Comparison of ENCODE assay signal across 20 mouse cellular contexts in genomic region chr9:96717698-96718401, GRCm38 (mm10). TPM values are rescaled to one million over a fixed set of nuclear protein-coding genes. Genes with fewer than 3 reads are reported as not detected.
DNase-seq lines count a peak whose midpoint lies in the region; ATAC-seq and TF ChIP-seq lines count a peak whose summit lies in the region.
"Had no signal": no experiment of that assay in that cellular context is flagged by ENCODE, and none has a peak within 500 bp of the region (broad histone marks: within the 10 kb centered on the region; RNA-seq: fewer than 3 reads in every experiment).

No protein-coding gene starts in this region.

- no peak overlapping the region for H3K27ac ChIP-seq in kidney, postnatal 0 days
- peak overlapping the region; percentile 96 for H3K27ac ChIP-seq in CH12.LX (ENCODE audit: insufficient read depth, low read depth)
- H3K27ac ChIP-seq in layer of hippocampus, adult 2 months: no peak overlapping the region
- H3K27ac ChIP-seq: forebrain, embryonic 12.5 days; neural tube, embryonic 15.5 days had no signal

- H3K27me3 ChIP-seq in kidney, postnatal 0 days (ENCODE audit: insufficient read depth, low read length): no peaks in the 10 kb centered on the region
- H3K27me3 ChIP-seq in CH12.LX (replicated peaks): no peaks in the 10 kb centered on the region
- H3K27me3 ChIP-seq: forebrain, embryonic 12.5 days; liver, embryonic 15.5 days; neural tube, embryonic 15.5 days had no signal

- 0 out of 2 replicates have a peak overlapping the region, but pooled peaks have one; percentile 7 for H3K4me3 ChIP-seq in kidney, postnatal 0 days (replicated peaks; ENCODE audit: low read depth, low read length)
- H3K4me3 ChIP-seq in CH12.LX (replicated peaks in 1 of 3; ENCODE audit: low read depth in 2 of 3, low read length in 2 of 3, poor library complexity in 1 of 3): peak overlapping the region; percentile 73 to 83 (median 80)
- no peak overlapping the region for H3K4me3 ChIP-seq in layer of hippocampus, adult 2 months
- H3K4me3 ChIP-seq: myocyte had no signal

- peaks cover 11% of the 10 kb centered on the region; the same call in 1 of the 2 replicates for H3K4me1 ChIP-seq in kidney, postnatal 0 days (replicated peaks; ENCODE audit: insufficient read depth, low read length)
- peaks cover 8 to 46% of the 10 kb centered on the region in 2 experiments for H3K4me1 ChIP-seq in CH12.LX (ENCODE audit: control insufficient read depth in 1 of 2, insufficient read depth in 2 of 2)

- WGBS in kidney, postnatal 0 days: 93% methylated on average over 16 of the region's 16 CpGs

- H3K9ac ChIP-seq in kidney, postnatal 0 days (ENCODE audit: low read depth, low read length): no peak overlapping the region
- peak overlapping the region; percentile 94 for H3K9ac ChIP-seq in CH12.LX (ENCODE audit: insufficient read depth, low read depth)
- H3K9ac ChIP-seq: forebrain, embryonic 12.5 days; liver, embryonic 15.5 days; neural tube, embryonic 15.5 days had no signal

- no peak for TF ChIP-seq RAD21 in CH12.LX (IDR thresholded peaks at IDR 0.05; ENCODE audit: low read depth, low read length)

- dilution Hi-C loops in CH12.LX (cut with MboI; ENCODE audit: extremely low pct_ligation_motif_present, extremely low pct_unique_long_range_greater_than_20kb, low sequenced_read_pairs): no loop called here

- no peak for ATAC-seq in kidney, postnatal 0 days (replicated peaks; ENCODE audit: low FRiP score, low read depth)
- no peak for ATAC-seq in frontal cortex, adult (ENCODE audit: low TSS enrichment)
- ATAC-seq: hindbrain, embryonic 16.5 days had no signal

- no peak for TF ChIP-seq CTCF in kidney, postnatal 0 days (IDR thresholded peaks at IDR 0.05; ENCODE audit: low read depth)
- no peak for TF ChIP-seq CTCF in CH12.LX (conservative IDR thresholded peaks at IDR 0.05 in 1 of 2, IDR thresholded peaks at IDR 0.05 in 1 of 2; ENCODE audit: low read depth in 2 of 2, low read length in 2 of 2)
- no peak for TF ChIP-seq CTCF in layer of hippocampus, adult 2 months (conservative IDR thresholded peaks at IDR 0.05)

- 0 out of 2 replicates have a peak overlapping the region, but pooled peaks have one; percentile 76 for H3K4me2 ChIP-seq in kidney, postnatal 0 days (ENCODE audit: low read length)
- peak overlapping the region; percentile 86 for H3K4me2 ChIP-seq in CH12.LX (ENCODE audit: insufficient read depth, low read depth, poor library complexity, severe bottlenecking)

- in situ Hi-C loops in CH12.LX (cut with MboI; ENCODE audit: low pct_ligation_motif_present, low pct_unique_long_range_greater_than_20kb, low sequenced_read_pairs): loop anchor here (5.0 kb wide), 2 partner anchors 39 to 79 kb away; no protein-coding TSS in a partner anchor

- TF ChIP-seq POLR2A in CH12.LX (IDR thresholded peaks at IDR 0.05; ENCODE audit: low read depth, low read length): no peak

- no peaks in the 10 kb centered on the region for H3K36me3 ChIP-seq in kidney, postnatal 0 days (ENCODE audit: insufficient read depth, low read length)
- H3K36me3 ChIP-seq in CH12.LX (replicated peaks in 1 of 2; ENCODE audit: control insufficient read depth in 1 of 2, insufficient read depth in 1 of 2, low read length in 1 of 2): peaks cover 13 to 37% of the 10 kb centered on the region in 2 experiments
- H3K36me3 ChIP-seq: forebrain, embryonic 12.5 days; neural tube, embryonic 15.5 days had no signal

- DNase-seq in heart, adult 11 months: peak; percentile 87
- no peak for DNase-seq in heart, postnatal 4 days
- no peak for DNase-seq in kidney, postnatal 0 days (ENCODE audit: low spot score)
- no peak for DNase-seq in kidney, postnatal 14 days
- peak; percentile 52 for DNase-seq in CH12.LX (ENCODE audit: extremely low read depth)
- peak; percentile 8 for DNase-seq in brain, adult 2 months (ENCODE audit: low read depth, low spot score)
- DNase-seq in layer of hippocampus, adult 2 months (ENCODE audit: low spot score in 2 of 2): no peak
- DNase-seq: adrenal gland, postnatal 14 days; cerebellum, adult 9-11 months; embryo, embryonic 11 days; kidney, adult 18-20 months; kidney, postnatal 4 days; midbrain, embryonic 14.5 days; thymus, postnatal 4 days had no signal

- H3K79me2 ChIP-seq in CH12.LX (replicated peaks; ENCODE audit: control insufficient read depth, extremely low read depth, insufficient read depth, poor library complexity, severe bottlenecking): peaks cover 91% of the 10 kb centered on the region

- TF ChIP-seq EP300 in CH12.LX (IDR thresholded peaks at IDR 0.05; ENCODE audit: low read length): no peak

- no peaks in the 10 kb centered on the region for H3K9me3 ChIP-seq in kidney, postnatal 0 days (replicated peaks; ENCODE audit: low read length)
- H3K9me3 ChIP-seq in CH12.LX (replicated peaks; ENCODE audit: low read length): no peaks in the 10 kb centered on the region
- H3K9me3 ChIP-seq: forebrain, embryonic 12.5 days; liver, embryonic 15.5 days; neural tube, embryonic 15.5 days had no signal

TF ChIP-seq in CH12.LX, 34 proteins besides CTCF, POLR2A, EP300 and RAD21:
- no peak for TF ChIP-seq MAZ (IDR thresholded peaks at IDR 0.05; ENCODE audit: low read depth, low read length)
- peak; percentile 22; the same call in 1 of the 2 replicates for TF ChIP-seq MAX (IDR thresholded peaks at IDR 0.05; ENCODE audit: low read length)
- TF ChIP-seq BHLHE40 (IDR thresholded peaks at IDR 0.05; ENCODE audit: low read depth, low read length): no peak
- peak; percentile 75; the same call in 1 of the 2 replicates for TF ChIP-seq CHD1 (IDR thresholded peaks at IDR 0.05; ENCODE audit: low read depth, low read length)
- TF ChIP-seq IRF4 (IDR thresholded peaks at IDR 0.05; ENCODE audit: low read depth, low read length): no peak
- no peak for TF ChIP-seq ZC3H11A (IDR thresholded peaks at IDR 0.05; ENCODE audit: low read depth, low read length)
- TF ChIP-seq NRF1 (IDR thresholded peaks at IDR 0.05; ENCODE audit: low read depth, low read length): 0 out of 2 replicates have a peak, but pooled peaks have one; percentile 11
- no peak for TF ChIP-seq ZMIZ1 (IDR thresholded peaks at IDR 0.05; ENCODE audit: low read depth, low read length)
- TF ChIP-seq GABPA (IDR thresholded peaks at IDR 0.05; ENCODE audit: insufficient replicate concordance, low read depth, low read length): no peak
- no peak for TF ChIP-seq ELF1 (IDR thresholded peaks at IDR 0.05; ENCODE audit: low read depth, low read length)
- TF ChIP-seq USF2 (conservative IDR thresholded peaks at IDR 0.05; ENCODE audit: low read depth, low read length): no peak
- TF ChIP-seq KAT2A (IDR thresholded peaks at IDR 0.05; ENCODE audit: insufficient replicate concordance, low read length): no peak
- TF ChIP-seq MAFK (IDR thresholded peaks at IDR 0.05; ENCODE audit: insufficient replicate concordance, low read length): 0 out of 2 replicates have a peak, but pooled peaks have one; percentile 15
- TF ChIP-seq CHD2 (IDR thresholded peaks at IDR 0.05; ENCODE audit: low read length): no peak

RNA-seq across cellular contexts. Expression of gene Zbtb38, which starts 34.8 kb away (rescaled TPM):
- total RNA-seq in heart, postnatal 4 days (2021): 10 to 100 TPM; 34.6 to 35.2 TPM
- 28.3 and 28.5 TPM in 2 replicates for polyA plus RNA-seq in kidney, postnatal 0 days (2015; fragmentation: Nextera tagmentation; extraction: Ambion mirVana)
- total RNA-seq in CH12.LX (2012; rRNA removed) (83.6 and 102 TPM in 2 replicates), CH12.LX (2014; rRNA removed) (67.9 and 68.8 TPM in 2 replicates)
- 51.7 and 53.0 TPM in 2 replicates for polyA plus RNA-seq in CH12.LX (2012; ENCODE audit: insufficient read length, low read depth)
- 10 to 100 TPM; 57.9 to 65.3 TPM for total RNA-seq in layer of hippocampus, adult 2 months (2021)

Comparison
In these comparisons a context has a peak if more than half of its experiments do, and no peak if none do; other contexts are left out.
1. DNase-seq: peak in heart, adult 11 months (single experiment), CH12.LX (single experiment) and brain, adult 2 months (single experiment); none in heart, postnatal 4 days (single experiment), kidney, postnatal 0 days (single experiment), kidney, postnatal 14 days (single experiment) and layer of hippocampus, adult 2 months (0 of 2).